Mouse (Mus musculus) heart, adult 2 months (tissue): ENCODE data around the gene Ccdc96. TPM values are rescaled to one million over a fixed set of nuclear protein-coding genes. Genes with fewer than 3 reads are reported as not detected.
A peak's percentile ranks its signal among the peaks of the same experiment; 100 is the strongest.

Experiments used
- DNase-seq, 2 experiments: peaks; one replicate each; pipeline ENCODE4 v3.0.0; 2021
- H3K27ac ChIP-seq: fragments of 200-600 bp; 2 replicates; pipeline ENCODE4 v1.8.1; 2022
- H3K27me3 ChIP-seq: fragments of 200-500 bp; 2 replicates; pipeline ENCODE4 v1.6.1; 2012; ENCODE audit warnings: mild to moderate bottlenecking, low read length, inconsistent platforms, mixed read lengths; ENCODE audit not compliant: control insufficient read depth, insufficient read depth
- H3K36me3 ChIP-seq: fragments of 200-500 bp; 2 replicates; pipeline ENCODE4 v1.6.1; 2012; ENCODE audit warnings: low read length, inconsistent platforms; ENCODE audit not compliant: control insufficient read depth, insufficient read depth
- H3K4me1 ChIP-seq: fragments of 200-500 bp; 2 replicates; pipeline ENCODE4 v1.6.1; 2011; ENCODE audit warnings: low read length; ENCODE audit not compliant: control insufficient read depth, insufficient read depth
- H3K4me3 ChIP-seq: fragments of 200-600 bp; 2 replicates; pipeline ENCODE4 v1.8.1; 2022
- H3K79me2 ChIP-seq: fragments of 200-500 bp; replicated peaks from 2 replicates; pipeline ENCODE4 v1.6.1; 2012; ENCODE audit warnings: mild to moderate bottlenecking, inconsistent platforms, low read length, moderate library complexity, mixed read lengths; ENCODE audit not compliant: control insufficient read depth, insufficient read depth
- H3K9ac ChIP-seq: fragments of 200-500 bp; 2 replicates; pipeline ENCODE4 v1.6.1; 2012; ENCODE audit warnings: low read depth, mild to moderate bottlenecking, control low read depth, inconsistent platforms, low read length, mixed read lengths
- CTCF ChIP-seq: fragments of 200-600 bp; IDR thresholded peaks from 2 replicates; pipeline ENCODE4 v1.8.1; 2022; ENCODE audit warnings: antibody characterized with exemption, mild to moderate bottlenecking, moderate library complexity
- EP300 ChIP-seq: fragments of 200-500 bp; IDR thresholded peaks from 2 replicates; pipeline ENCODE4 v1.6.1; 2011; ENCODE audit warnings: low read depth, low read length, control low read depth; ENCODE audit not compliant: insufficient read depth
- POLR2A ChIP-seq: fragments of 200-500 bp; IDR thresholded peaks from 2 replicates; pipeline ENCODE4 v1.6.1; 2011; ENCODE audit warnings: mild to moderate bottlenecking, low read depth, low read length, control low read depth; ENCODE audit not compliant: insufficient read depth
- WGBS: fragments of 180-500 bp; shearing (Covaris S2); methylation state at CpG from one replicate; pipeline ENCODE4 v1.1.7; 2018; 5-methylcytosine and 5-hydroxymethylcytosine counted together
- intact Hi-C: fragments of 180-260 bp; cut with DNase I; formaldehyde crosslinking; loops from one replicate; pipeline ENCODE4 v1.15.1; 2025
- polyA plus RNA-seq: library from polyadenylated mRNA; depleted of rRNA; stranded (reverse); fragments of >200 nt; gene quantifications from 2 replicates; pipeline ENCODE4 v1.2.3, GENCODE M21; 2012
- total RNA-seq, 2 experiments: library from RNA; stranded (reverse); gene quantifications; 2 replicates each; pipeline ENCODE4 v1.2.3; 2021

Ccdc96 gene
- total and polyA plus RNA-seq, 3 experiments = 0.14 to 0.39 (median 0.21) TPM

- TF ChIP-seq EP300 = no peak
- no peak for TF ChIP-seq CTCF
- no peak for TF ChIP-seq POLR2A
- Histone ChIP-seq H3K9ac (no peak overlapping the region), H3K36me3 (peaks cover 16% of the 10 kb centered on the region), H3K27me3 (no peaks in the 10 kb centered on the region), H3K79me2 (peaks cover 11% of the 10 kb centered on the region), H3K27ac (peak overlapping the region; percentile 68), H3K4me1 (peaks cover 34% of the 10 kb centered on the region), H3K4me3 (no peak overlapping the region)
- no peak for DNase-seq
- WGBS = 28% methylated on average over 2 of the region's 2 CpGs
- intact Hi-C loops = no loop called here
These were observed 4.7 kb upstream of the Ccdc96 start for GRCm38 (mm10) chr5:36479735-36480134.

GRCm38 (mm10) chr5:36480398-36480797 lies 4.0 kb upstream of the Ccdc96 start:
- TF ChIP-seq CTCF = no peak
- no peak for TF ChIP-seq EP300
- no peak for TF ChIP-seq POLR2A
- Histone ChIP-seq H3K9ac (no peak overlapping the region), H3K27me3 (no peaks in the 10 kb centered on the region), H3K27ac (no peak overlapping the region; the same call in 1 of the 2 replicates), H3K4me1 (peaks cover 36% of the 10 kb centered on the region), H3K4me3 (no peak overlapping the region), H3K79me2 (peaks cover 11% of the 10 kb centered on the region), H3K36me3 (peaks cover 16% of the 10 kb centered on the region)
- 73% methylated on average over 4 of the region's 4 CpGs for WGBS
- intact Hi-C loops = no loop called here
- no peak for DNase-seq

GRCm38 (mm10) chr5:36481114-36481513 lies 3.3 kb upstream of the Ccdc96 start:
- intact Hi-C loops = no loop called here
- no peak for TF ChIP-seq EP300
- peak; percentile 22; the same call in 1 of the 2 replicates for TF ChIP-seq CTCF
- no peak overlapping the region for H3K4me3 ChIP-seq
- no peaks in the 10 kb centered on the region for H3K27me3 ChIP-seq
- no peak overlapping the region for H3K27ac ChIP-seq
- H3K4me1 ChIP-seq = peaks cover 37% of the 10 kb centered on the region
- H3K79me2 ChIP-seq = peaks cover 11% of the 10 kb centered on the region
- no peak for DNase-seq
- WGBS = 55% methylated on average over 1 of the region's 1 CpGs
- H3K36me3 ChIP-seq = peaks cover 16% of the 10 kb centered on the region
- H3K9ac ChIP-seq = no peak overlapping the region

- H3K36me3 ChIP-seq = peaks cover 13% of the 10 kb centered on the region
- TF ChIP-seq CTCF = no peak
- 0 out of 2 replicates have a peak, but pooled peaks have one; percentile 2 for TF ChIP-seq EP300
- no peaks in the 10 kb centered on the region for H3K27me3 ChIP-seq
- H3K4me3 ChIP-seq = peak overlapping the region; percentile 75
- H3K9ac ChIP-seq = peak overlapping the region; percentile 98
- peaks cover 8% of the 10 kb centered on the region for H3K79me2 ChIP-seq
- peak; percentile 63 to 68 for DNase-seq
- peaks cover 31% of the 10 kb centered on the region for H3K4me1 ChIP-seq
- 6% methylated on average over 58 of the region's 58 CpGs for whole genome bisulfite sequencing
- intact Hi-C loops = loop anchor here (1.0 to 2.0 kb wide), 2 partner anchors 18 to 99 kb away; no protein-coding TSS in a partner anchor
- peak overlapping the region; percentile 86 for H3K27ac ChIP-seq
These were observed 936 bp upstream of the Ccdc96 start for GRCm38 (mm10) chr5:36483203-36484101.

- 23% methylated on average over 19 of the region's 19 CpGs for WGBS
- H3K27me3 ChIP-seq = no peaks in the 10 kb centered on the region
- H3K36me3 ChIP-seq = peaks cover 9% of the 10 kb centered on the region
- H3K4me1 ChIP-seq = peaks cover 15% of the 10 kb centered on the region
- peak overlapping the region; percentile 51 for H3K4me3 ChIP-seq
- no peak overlapping the region for H3K9ac ChIP-seq
- TF ChIP-seq POLR2A (no peak), EP300 (no peak), CTCF (no peak)
- intact Hi-C loops = loop anchor here (2.0 to 5.0 kb wide), 2 partner anchors 97 to 503 kb away; no protein-coding TSS in a partner anchor
- no peak overlapping the region for H3K27ac ChIP-seq
- no peak for DNase-seq
- H3K79me2 ChIP-seq = peaks cover 7% of the 10 kb centered on the region
These were observed 918 bp downstream of the Ccdc96 start for GRCm38 (mm10) chr5:36485306-36485705.

GRCm38 (mm10) chr5:36489225-36489624 lies 4.8 kb downstream of the Ccdc96 start:
- WGBS = 39% methylated on average over 2 of the region's 2 CpGs
- no peaks in the 10 kb centered on the region for H3K27me3 ChIP-seq
- H3K4me3 ChIP-seq = no peak overlapping the region
- H3K79me2 ChIP-seq = no peaks in the 10 kb centered on the region
- H3K27ac ChIP-seq = no peak overlapping the region
- peaks cover 3% of the 10 kb centered on the region for H3K4me1 ChIP-seq
- no peaks in the 10 kb centered on the region for H3K36me3 ChIP-seq
- intact Hi-C loops = loop anchor here (1.0 to 5.0 kb wide), 2 partner anchors 25 to 507 kb away; partner anchors contain the start of gene Grpel1
- peak; percentile 33 to 63 for DNase-seq
- TF ChIP-seq EP300 (0 out of 2 replicates have a peak, but pooled peaks have one; percentile 52), POLR2A (no peak), CTCF (peak; percentile 77)
- no peak overlapping the region for H3K9ac ChIP-seq
